Mouse (Mus musculus): ENCODE results near the gene Fbxw8. TPM values are rescaled to one million over a fixed set of nuclear protein-coding genes. Genes with fewer than 3 reads are reported as not detected.

Gene Fbxw8
- total RNA-seq, 2 experiments from 2014 or later, result 34.7 to 36.6 TPM

GRCm38 (mm10) chr5:118084171-118084727, 71.0 kb downstream of the Fbxw8 start:
- intact Hi-C loops (cut with DNase I), result no loop called here
- peak in 1 of 2 experiments; percentile 55 for DNase-seq (ENCODE audit: low spot score in 2 of 2)

DNA sequence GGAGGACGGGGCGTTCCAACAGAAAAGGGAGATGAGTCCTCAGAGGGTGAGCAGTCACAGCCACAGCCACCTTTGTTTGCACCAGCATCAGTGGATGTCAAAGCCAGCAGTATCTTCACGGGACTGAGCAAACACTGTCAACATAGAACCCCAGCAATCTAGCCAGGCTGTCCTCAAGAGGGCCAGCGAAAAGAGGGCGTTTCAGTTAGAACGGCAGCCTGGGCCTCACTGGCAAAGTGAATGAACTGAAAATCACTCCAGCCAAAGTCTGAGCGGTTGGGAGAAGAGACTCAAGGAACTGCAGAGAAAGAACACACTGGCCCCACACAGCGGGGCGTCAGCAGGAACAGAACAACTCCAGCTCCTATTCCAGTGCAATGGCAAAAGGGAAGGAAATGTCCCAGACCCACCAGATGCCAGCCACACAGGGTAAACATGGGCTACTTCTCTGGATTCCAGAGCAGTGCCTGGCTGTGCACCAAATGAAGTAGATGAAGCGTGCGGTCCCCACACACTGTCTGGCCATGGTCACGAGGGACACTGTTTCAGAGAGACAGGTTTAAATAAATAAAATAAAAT, 72.1 kb downstream of the Fbxw8 start:
- intact Hi-C loops (cut with DNase I), result no loop called here
- peak; percentile 56 to 76 for DNase-seq (ENCODE audit: low spot score in 2 of 2)

DNA sequence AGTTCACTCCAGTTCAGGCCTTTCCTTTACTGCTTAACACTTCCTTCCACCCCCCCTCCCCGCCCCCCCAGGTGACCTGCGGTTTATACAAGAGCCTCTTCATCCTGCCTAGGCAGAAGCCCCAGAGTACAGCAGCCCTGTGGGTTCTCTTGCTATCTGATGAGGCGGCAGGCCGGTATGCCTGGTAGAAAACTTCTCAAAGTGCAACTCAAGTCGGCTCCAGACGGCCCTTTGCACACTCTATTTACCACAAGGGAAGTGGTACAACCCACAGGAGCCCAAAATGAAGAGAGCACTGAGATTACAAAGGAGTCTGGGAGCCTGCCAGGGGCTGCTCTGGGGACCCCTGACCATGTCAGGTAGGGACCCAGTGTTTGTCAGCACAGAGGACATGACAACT, 73.3 kb downstream of the Fbxw8 start:
- intact Hi-C loops (cut with DNase I), result no loop called here
- no peak for DNase-seq (ENCODE audit: low spot score in 2 of 2)

GRCm38 (mm10) chr5:118081374-118081949, 73.8 kb downstream of the Fbxw8 start:
- no peak for DNase-seq (ENCODE audit: low spot score in 2 of 2)
- intact Hi-C loops (cut with DNase I), result no loop called here

DNA sequence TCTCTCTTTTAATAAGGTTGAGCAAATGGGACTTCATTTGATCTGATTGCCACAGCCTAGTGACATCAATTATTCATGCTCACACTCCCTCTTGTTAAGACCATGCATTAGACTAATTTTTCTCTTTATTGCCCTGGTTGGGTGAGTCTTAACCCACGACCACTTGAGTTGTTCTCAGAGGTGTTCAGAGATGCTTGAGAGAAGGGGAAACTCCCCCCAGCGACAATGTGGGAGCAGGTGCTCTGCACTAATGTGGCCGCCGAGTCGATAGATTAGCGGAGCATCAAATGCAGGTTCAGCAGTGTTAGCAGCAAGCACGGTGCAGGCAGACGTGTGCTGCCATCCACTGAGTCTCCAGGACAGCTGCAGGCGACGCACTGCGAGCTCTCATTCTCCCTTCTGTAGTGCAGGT, 75.4 kb downstream of the Fbxw8 start:
- no peak for DNase-seq (ENCODE audit: low spot score in 2 of 2)
- intact Hi-C loops (cut with DNase I), result no loop called here

GRCm38 (mm10) chr5:118079354-118079753, 75.9 kb downstream of the Fbxw8 start:
- intact Hi-C loops (cut with DNase I), result no loop called here
- DNase-seq (ENCODE audit: low spot score in 2 of 2), result peak; percentile 52 to 58

GRCm38 (mm10) chr5:118078550-118078949, 76.7 kb downstream of the Fbxw8 start:
- no peak for DNase-seq (ENCODE audit: low spot score in 2 of 2)
- intact Hi-C loops (cut with DNase I), result no loop called here

DNA sequence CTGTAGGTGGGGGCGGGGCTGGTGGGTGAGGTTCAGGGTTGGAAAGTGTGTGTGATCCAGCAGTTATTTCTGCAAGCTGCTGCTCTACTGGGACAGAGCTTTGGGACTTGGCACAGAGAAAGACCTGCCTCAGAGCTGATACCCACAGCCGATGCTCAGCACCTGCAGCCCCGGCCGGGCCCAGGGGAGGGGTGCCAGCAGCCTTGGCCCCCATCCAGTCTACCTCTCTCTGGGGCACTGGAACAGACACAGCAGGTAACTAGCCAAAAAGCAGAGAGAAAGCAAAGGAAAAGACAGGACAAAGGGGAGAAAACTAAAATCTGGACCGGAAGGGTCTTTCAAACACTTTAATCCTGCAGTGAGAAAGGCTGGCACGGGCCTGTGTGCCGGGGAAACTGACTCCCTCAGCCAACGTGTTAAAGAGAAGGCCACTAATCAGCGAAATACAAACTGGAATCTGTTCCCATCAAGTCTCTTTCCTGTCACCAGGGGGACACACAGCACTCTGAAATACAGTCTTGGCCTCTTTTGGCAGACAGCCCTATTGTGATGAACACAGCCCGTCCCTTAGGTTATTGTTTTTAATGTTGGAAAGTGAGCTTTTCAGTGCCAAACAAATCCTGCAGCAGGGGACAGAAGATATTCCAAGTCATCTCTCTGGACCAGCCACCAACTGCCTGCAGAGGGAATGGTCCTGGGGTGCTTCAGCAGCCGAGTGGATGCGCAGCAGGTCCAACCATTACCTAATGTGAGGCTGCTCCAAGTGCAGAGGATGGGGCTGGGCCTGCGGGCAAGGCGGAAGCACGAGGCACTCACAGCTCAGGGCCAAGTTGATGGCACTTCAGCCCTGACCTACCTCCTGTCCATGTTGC, 78.3 kb downstream of the Fbxw8 start:
- peak in 1 of 2 experiments; percentile 56 for DNase-seq (ENCODE audit: low spot score in 2 of 2)
- intact Hi-C loops (cut with DNase I), result no loop called here

DNA sequence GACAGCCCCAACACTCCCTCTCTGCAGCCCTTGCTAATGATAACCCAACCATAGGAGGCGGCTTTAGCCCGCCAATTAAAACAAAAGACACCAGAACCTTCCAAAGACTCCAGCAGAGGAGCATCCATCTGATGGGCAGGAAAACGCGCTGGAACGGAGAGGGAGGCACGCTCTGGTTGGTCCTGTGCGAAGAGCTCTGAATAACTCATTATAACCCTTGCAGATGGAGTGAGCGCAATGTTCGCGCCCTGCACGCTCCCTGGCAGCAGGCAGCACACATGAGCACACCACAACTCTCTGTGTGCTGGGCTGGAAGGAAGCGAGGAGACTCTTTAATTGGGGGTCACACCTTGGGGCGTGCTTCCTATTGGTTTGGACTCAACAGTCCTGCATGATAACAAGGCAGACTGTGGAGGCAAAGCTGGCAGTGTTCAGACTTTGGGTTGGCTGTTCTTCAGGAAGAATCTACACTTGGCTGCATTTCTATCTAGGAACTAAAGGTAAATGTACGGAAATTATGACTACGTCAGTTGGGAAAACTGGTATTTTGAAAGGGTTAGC, 82.0 kb downstream of the Fbxw8 start:
- DNase-seq (ENCODE audit: low spot score in 2 of 2), result no peak
- intact Hi-C loops (cut with DNase I), result no loop called here

DNA sequence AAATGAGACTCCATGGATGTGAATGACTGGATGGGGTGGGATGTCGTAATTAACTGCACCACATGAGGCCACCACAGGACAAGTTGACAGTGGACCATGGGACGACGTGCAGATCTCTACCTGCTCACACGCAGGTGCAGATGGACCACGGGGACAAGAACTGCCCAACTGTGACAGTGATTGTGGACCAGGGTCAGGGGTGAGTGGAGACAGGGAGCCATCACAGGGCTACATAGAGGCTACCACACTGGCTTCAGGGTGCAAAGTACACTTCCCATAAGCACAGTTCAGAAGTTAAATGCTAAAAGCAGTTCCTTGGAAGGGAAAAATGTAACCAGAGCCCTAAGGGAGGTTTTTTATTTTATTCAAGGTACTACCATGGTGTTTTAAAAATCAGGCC, 83.5 kb downstream of the Fbxw8 start:
- intact Hi-C loops (cut with DNase I), result no loop called here
- DNase-seq (ENCODE audit: low spot score in 2 of 2), result no peak

DNA sequence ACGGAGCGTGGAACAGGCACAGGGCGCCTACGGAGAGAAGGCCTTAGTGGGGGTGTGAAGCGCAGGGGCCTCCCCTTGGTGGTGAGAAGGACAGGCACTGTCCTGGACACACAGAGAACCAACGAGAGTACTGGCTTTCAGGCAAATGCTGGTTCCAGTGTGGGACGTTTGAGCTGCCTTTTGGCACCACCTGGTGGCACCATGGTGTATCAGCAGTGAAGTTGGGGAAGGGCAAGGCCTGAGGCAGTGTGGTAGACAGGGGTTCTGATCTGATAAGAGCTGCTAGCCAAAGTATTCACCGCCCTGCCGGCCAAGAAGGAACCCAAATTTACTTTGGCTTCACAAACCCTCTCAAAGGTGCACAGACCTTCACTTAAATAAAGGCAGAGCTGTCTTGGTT, 85.9 kb downstream of the Fbxw8 start:
- DNase-seq (ENCODE audit: low spot score in 2 of 2), result peak; percentile 84 to 86
- intact Hi-C loops (cut with DNase I), result loop anchor here (2.0 kb wide), 1 partner anchor 65 kb away; no protein-coding TSS in a partner anchor

GRCm38 (mm10) chr5:118067984-118068494, 87.2 kb downstream of the Fbxw8 start:
- intact Hi-C loops (cut with DNase I), result loop anchor here (2.0 kb wide), 1 partner anchor 63 kb away; no protein-coding TSS in a partner anchor
- DNase-seq (ENCODE audit: low spot score in 2 of 2), result no peak

DNA sequence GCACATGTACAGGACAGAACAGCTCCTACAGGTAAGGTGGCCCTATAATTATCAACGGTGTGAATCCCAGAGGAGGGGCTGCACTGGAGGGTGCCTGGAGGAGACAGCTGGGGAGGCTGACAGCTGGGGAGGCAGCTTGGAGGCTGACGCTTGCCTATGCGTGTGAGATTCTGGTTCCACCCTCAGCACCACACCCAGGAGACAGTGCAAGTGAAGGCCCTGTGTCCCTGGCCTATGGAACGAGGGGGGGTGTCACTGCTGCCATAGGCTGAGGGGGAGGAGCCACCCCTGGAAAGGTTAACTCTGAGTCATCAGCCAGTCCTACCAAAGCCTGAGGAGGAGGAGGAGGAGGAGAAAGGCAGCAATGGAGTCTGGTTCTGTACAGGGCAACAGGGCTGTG, 87.7 kb downstream of the Fbxw8 start:
- DNase-seq (ENCODE audit: low spot score in 2 of 2), result no peak
- intact Hi-C loops (cut with DNase I), result no loop called here

- intact Hi-C loops (cut with DNase I), result no loop called here
- DNase-seq (ENCODE audit: low spot score in 2 of 2), result peak; percentile 69 to 79
Observed at GRCm38 (mm10) chr5:118066828-118067227, 88.4 kb downstream of the Fbxw8 start.

DNA sequence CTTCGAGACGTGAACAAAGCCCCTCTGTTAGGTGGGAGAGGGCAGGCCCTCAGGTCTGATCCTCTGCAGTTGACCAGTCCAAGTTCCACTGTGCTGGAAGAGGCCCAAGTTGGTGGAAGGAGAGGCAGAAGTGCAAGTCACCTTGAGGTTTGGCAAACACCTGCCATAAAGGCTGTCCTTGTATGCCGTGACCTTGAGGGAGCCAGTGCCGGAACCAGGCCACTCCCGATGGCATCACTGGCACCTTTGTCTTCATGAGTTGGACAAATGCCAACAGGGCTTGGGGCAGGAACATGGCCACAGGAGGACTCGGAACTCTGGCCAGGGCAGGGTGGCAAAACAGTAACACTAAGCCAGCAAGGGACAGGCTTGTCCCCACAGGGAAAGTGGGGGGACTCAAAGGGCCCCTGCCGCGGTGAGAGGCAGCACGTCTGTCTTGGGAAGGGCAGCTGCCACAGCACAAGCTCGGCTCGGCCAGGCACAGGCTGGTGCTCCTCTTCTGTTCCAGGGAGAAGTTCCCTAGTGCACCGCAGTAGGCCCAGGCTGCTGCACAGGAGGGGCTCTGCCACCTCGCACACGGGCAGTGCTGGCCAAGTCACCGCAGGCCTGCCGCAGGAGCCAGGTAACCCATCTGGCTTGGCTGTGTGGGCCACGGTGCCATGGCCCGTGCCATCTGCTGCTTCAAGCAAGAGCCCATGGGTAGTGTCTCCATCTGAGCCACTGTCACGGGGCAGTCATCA, 89.6 kb downstream of the Fbxw8 start:
- DNase-seq (ENCODE audit: low spot score in 2 of 2), result no peak
- intact Hi-C loops (cut with DNase I), result no loop called here

GRCm38 (mm10) chr5:118064284-118064901, 90.9 kb downstream of the Fbxw8 start:
- no peak for DNase-seq (ENCODE audit: low spot score in 2 of 2)
- intact Hi-C loops (cut with DNase I), result no loop called here

- peak in 1 of 2 experiments; percentile 76 for DNase-seq (ENCODE audit: low spot score in 2 of 2)
- intact Hi-C loops (cut with DNase I), result no loop called here
Observed at GRCm38 (mm10) chr5:118063181-118063621, 92.1 kb downstream of the Fbxw8 start.

DNA sequence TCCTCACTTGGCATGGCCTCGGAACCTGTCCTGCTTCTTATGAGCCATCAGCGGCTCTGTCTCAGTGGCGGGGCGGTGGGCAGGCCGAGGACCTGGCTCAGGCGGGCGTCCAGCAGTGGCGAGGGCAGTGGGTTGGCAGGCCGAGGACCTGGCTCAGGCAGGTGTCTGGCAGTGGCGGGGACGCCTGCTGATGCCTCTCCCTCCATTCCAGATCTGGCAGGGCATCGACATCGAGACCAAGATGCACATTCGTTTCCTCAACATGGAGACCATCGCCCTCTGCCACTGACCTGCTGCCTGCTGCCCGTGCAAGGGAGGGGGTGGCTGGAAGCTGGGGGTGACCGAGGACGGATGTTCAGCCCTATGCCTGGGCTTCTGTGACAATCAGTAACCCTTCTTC, 93.9 kb downstream of the Fbxw8 start:
- intact Hi-C loops (cut with DNase I), result no loop called here
- no peak for DNase-seq (ENCODE audit: low spot score in 2 of 2)

GRCm38 (mm10) chr5:118059646-118060045, 95.6 kb downstream of the Fbxw8 start:
- DNase-seq (ENCODE audit: low spot score in 2 of 2), result no peak
- intact Hi-C loops (cut with DNase I), result no loop called here

All from left cerebral cortex, postnatal 14 days (tissue).